Mouse (Mus musculus) spleen, adult 18-20 months (tissue): Measurements from ENCODE around the gene Gm26938.

Source experiments
- DNase-seq, 2 experiments: peaks; one replicate each; pipeline ENCODE4 v3.0.0; 2022; ENCODE audit warnings: mixed read lengths in 2 of 2

Gm26938 gene

GRCm38 (mm10) chr5:139793338-139794089, 32.7 kb downstream of the Gm26938 start:
- DNase-seq: no peak

- no peak for DNase-seq
Observed at GRCm38 (mm10) chr5:139792966-139793337, 33.3 kb downstream of the Gm26938 start.

- DNase-seq: no peak
Observed at GRCm38 (mm10) chr5:139792159-139792775, 33.9 kb downstream of the Gm26938 start.

DNA sequence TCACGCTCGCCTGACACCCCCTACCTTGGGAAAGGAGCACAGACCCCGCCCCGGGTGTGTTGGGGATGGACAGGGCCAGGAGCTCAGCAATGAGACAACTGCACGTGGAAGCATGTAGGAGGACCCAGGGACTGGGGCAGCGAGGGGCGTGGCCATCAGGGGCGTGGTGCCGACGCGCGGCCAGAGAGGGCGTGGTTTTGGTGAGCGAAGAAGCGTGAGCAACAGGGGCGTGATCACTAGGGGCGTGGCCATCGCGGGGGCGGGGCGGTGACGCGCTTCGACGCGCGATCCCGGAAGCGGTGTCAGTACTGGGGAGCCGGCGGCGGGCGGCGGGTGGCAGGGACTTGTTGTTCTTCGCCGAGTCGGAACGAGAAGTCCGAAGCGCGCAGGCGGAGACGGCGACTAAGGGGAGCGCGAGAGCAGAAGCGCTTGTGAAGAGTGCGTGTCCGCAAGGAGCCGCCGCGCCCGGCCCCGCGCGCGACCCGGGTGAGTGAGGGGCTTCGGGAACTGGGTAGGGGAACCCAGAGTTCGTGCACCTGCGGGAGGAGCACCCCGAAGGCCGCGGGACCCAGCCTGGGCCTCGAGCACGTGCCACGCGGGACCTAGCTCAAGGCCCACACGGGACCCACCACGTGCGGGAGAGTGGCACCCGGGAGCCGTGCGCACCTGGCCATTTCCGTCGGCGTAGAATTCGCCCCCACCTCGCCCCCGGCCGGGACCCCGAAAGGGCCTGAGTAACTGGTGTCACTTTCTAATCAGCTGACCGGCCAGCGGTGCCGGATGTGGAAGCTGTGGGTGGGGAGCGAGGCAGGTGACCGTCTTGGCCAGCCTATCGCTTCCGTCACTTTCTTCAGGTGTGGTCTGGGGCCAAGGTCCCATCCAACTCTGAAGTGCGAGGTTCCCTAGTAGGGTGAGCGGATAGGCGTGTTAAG, 34.7 kb downstream of the Gm26938 start, which contains the start of gene Mafk:
Gene Mafk (plus strand): TSS at position 287 of the 932 bp plus-strand sequence.
- peak; percentile 98 to 100 for DNase-seq

DNA sequence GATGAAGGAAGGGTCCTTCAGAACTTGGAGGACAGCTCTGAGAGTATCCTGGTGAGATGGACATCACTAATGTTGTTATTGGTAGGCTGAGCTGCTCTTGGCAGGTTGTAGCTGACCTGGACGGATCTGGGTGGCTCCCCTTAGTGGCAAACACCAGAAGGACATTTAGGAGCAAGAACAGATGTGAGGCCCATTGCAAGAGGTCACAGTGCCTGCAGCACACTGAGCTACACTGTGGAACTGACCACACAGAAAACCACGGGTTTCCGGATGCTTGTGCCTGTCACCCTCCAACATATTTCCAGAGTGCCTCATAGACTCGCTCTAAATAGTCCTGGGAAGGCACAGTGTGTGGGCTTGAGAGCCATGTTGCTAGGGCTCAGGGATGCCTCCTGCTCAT, 36.7 kb downstream of the Gm26938 start:
- no peak for DNase-seq

DNA sequence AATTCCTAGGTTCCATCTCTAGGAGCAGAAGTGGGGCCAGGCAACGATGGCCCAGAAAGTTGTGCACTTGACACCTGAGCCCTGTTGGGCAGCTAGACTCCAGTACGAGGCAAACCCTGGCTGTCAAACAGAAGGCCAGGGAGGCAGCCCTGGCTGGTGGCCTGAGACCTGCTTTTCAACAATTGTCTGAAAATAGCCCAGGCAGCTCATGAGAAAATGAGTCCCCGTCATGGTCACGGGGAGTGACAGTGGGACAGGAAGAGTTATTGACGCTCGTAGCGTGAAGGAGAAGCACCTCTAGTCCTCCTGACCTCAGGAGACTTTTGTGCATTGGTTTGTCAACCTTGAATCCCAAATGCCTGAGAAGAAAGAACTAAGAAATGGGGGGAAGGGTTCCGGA, 44.8 kb downstream of the Gm26938 start:
- peak in 1 of 2 experiments; percentile 35 for DNase-seq

DNA sequence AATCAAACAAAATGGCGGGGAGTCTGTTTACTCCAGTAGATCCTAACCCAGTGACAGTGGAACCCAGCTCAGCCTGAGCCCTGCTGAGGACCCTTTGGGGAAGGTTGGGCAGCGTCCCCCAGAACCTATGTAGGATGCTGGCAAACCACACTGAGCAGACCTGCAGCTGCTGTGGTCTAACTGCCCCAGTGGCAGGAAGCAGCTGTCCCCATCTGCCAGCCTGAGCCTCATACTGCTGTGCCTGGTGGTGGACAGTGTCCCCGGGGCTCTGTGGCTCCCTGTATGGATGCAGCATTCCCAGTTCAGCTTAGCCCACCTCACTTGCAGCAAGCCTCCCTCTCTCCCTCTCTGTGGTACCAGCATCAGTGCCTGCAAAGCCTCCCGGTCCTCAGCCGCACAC, 49.2 kb downstream of the Gm26938 start:
- DNase-seq: no peak

DNA sequence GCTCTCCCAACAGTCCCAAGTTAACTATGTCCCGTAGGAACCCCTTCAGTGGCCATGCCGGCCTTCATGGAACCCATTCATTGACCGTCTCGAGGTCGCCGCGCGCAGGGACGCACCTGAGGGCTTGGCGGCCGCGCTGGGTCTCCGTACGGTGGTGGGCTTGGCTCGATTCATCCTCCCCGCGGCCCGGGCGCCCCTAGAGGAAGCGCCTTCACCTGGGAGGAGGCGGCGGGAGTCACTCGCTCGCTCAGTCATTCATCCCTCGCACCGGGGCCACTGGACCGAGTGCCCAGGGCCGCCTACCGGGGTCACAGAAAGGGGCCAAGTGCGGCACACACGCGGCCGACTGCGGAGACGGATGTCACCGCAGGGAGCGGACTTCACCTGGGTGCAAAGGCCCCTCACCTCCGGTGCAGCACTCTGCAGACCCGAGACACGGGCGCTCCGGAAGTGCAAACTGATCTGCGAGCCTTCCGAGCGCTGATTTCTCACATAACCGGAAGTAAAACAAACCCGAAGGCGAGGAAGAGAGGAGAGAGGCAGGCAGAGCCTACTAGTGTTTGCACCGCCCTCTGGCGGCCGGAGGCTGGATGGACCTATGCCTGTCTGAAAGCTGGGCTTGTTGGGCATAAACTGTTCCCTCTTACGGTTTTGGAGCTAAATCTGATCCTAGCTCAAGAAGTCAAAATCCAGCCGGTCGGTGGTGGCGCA, 50.8 kb downstream of the Gm26938 start, which contains the start of gene Ints1:
Gene Ints1 (minus strand): TSS at position 459 of the 711 bp plus-strand sequence.
- peak; percentile 87 to 95 for DNase-seq

- DNase-seq: no peak
Observed at GRCm38 (mm10) chr5:139768216-139768615, 58.0 kb downstream of the Gm26938 start.

DNA sequence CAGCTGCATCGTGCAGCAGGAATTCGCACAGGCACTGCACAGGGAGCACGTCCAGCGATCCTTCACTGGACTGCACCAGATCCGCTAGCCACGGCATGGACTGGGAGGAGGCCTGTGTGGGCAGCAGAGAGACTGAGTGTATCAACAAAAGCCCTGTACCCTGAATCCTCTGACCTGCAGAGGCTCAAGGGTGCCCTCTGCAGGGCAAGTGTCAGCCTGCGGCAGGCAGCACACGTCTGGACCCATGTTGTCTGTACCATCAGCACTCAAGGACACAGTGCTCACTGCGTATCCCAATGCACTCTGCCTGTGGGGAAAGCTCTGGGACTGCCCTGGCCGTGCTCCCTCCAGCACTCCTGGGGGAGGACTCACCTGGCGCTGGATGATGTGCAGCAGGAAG, 61.9 kb downstream of the Gm26938 start:
- DNase-seq: peak in 1 of 2 experiments; percentile 32

DNA sequence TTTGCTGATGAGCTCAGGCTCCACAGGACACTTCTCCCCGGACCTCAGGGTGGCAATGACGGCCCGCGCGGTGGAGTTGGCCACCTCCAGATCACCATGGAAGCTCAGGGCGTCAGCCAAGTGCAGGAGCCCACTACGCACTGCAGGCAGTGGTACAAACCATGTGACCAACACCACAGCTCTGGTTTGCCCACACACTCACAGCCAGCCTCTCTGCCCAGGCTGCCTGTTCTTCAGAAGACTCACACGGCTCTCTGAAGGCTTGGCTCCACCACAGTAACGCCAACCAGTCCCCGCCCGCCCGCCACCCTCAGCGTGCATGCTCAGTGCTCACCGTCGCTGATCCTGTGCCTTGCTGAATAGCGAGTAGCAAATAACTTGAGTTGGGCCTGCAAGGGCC, 68.1 kb downstream of the Gm26938 start:
- DNase-seq: no peak
